Mouse (Mus musculus): ENCODE measurements around the gene Lrg1. TPM values are rescaled to one million over a fixed set of nuclear protein-coding genes. Genes with fewer than 3 reads are reported as not detected.

Gene Lrg1
- total RNA-seq, 2 experiments from 2014 or later = 0.49 to 0.79 TPM

DNA sequence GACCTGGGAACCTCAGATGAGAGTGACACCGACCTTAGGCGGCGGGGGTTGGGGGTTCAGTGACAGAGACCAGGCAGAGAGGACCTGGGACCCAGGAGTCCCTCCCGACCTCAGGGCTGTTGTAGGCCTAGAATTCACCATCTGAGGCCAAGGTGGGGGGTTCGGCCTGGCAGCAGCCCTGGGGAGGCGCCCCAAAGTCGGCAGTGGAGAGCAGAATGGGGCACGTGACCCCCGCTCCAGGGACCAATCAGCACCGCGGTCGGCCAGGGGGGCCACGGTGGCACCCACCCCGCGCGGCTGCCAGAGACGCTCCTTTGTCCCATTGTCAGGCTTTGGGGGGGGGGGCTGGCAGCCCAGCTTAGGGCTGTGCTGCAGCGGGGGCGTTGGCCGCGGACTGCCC, 17.6 kb upstream of the Lrg1 start:
- intact Hi-C loops (cut with DNase I) = no loop called here
- peak in 1 of 2 experiments; percentile 73 for DNase-seq (ENCODE audit: extremely low spot score in 1 of 2, low spot score in 2 of 2)

DNA sequence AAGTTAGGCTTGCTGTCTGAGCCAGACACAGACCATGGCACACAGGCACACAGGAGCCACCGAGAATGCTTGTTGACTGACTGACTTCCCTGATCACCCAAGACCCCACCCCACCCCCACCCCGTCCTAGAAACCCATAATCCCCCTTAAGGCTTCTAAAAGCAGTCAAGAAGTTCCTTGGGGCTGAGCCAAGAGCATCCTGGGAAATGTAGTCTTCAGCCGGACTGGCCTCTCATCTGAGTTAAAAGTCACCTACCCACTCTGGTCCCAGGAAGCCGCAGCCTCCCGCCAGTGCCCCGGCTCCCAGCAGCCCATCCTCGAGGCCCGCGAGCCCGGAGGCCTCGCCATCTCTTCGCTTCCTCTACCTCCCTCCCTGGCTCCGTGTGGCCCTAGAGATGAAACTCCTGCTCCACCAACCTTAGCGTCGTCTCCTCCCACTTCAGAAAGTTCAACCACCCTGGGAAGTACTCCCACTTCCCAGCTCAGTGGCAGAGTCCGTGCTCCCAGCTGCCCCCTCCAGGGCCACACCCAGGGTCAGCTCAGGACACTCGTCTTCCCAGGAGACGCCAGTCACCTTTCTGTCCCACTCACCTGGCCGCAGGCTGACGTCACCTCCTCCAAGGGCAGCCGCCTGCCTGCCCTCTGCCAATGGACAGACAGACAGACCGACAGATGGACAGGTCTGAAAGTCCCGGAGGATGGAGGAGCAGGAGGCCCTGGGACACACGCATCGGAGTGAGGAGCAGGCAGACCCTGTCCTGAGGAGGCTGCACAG, 16.2 kb upstream of the Lrg1 start:
- peak in 1 of 2 experiments; percentile 46 for DNase-seq (ENCODE audit: extremely low spot score in 1 of 2, low spot score in 2 of 2)
- intact Hi-C loops (cut with DNase I) = no loop called here

DNA sequence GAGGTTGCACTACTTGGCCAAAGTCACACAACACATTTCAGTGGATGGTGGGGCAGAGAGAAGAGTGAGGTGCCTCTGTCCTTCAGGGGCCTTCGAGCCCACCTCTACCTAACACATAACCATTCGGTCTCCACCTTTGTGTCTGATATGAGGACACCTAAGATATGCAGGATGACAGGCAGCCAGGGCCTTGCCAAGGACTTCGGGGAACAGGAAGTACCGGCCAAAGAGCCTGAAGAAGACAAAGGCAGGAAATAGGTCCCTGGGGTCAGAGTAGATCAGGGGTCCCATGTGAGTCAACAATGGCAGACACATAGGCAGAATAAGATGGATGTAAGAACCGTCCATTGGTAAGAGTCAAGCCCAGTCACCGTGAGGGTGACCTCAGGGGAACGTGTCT, 14.8 kb upstream of the Lrg1 start:
- intact Hi-C loops (cut with DNase I) = no loop called here
- no peak for DNase-seq (ENCODE audit: extremely low spot score in 1 of 2, low spot score in 2 of 2)

DNA sequence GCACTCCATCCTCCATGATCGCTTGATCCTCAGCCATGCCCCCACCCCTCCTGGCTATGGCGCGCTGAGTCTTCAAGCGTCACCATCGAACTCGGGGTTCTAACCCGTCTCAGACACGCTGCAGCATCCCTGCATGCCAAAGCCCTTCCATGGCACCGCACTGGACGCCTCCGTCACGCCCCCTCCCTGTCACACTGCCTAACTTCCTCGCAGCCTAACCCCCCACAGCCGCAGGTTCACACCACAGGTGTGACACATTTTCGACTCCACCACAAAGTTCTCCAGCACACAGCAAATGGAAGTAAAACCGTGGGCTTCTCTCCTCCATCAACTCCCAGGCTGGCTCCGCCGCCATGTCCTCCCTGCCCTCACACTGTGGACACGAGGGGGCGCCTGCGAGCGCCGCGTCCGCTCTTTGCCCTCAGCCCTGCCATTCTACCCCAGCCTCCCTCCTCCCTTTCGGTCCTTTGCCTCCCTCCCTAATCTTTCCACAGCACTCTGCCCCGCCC, 12.7 kb upstream of the Lrg1 start:
- DNase-seq (ENCODE audit: extremely low spot score in 1 of 2, low spot score in 2 of 2) = peak in 1 of 2 experiments; percentile 81
- intact Hi-C loops (cut with DNase I) = loop anchor here (5.0 kb wide), 1 partner anchor 118 kb away; no protein-coding TSS in a partner anchor

DNA sequence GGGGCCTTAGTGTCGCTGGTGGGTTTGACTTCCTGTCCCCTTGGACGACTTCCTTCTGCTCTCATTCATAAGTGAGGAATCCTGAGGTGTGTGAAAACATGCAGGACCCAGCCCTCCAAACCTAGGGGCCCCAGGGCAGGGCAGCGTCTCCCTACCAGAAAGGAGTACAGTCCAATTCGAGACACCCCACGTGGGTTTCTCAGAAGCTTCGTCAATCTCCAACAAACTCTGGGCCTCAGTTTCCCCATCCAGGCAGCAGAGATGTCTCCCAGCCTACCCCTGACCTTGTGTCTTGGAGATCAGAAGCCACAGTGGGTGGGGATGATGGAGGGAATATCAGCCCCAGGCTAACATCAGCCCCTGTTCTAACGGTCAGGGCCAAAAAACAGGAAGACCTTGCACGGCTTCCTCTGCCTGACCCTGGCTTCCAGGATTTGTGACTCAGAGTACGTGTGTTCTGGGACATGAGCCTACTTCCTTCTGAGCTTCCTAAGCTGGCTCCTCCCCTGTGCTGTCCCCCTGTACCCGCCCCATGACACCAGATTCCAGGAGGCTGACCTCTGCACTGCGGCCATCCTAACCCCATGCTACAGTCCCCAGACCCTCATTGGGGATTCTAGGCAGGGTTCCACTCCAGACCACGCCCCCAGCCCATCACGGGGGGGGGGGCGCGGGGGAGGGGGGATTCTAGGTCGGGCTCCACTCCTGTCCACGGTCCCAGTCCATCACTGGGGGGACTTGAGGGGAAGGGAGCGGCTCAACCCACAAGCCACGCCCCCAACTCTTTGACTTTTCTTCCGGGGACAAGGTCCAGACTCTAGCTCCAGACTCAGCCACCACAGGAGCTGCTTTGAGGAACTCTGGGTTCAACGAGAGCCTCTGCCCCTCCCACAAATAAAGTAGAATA, 11.9 kb upstream of the Lrg1 start:
- intact Hi-C loops (cut with DNase I) = loop anchor here (5.0 kb wide), 1 partner anchor 119 kb away; no protein-coding TSS in a partner anchor

DNA sequence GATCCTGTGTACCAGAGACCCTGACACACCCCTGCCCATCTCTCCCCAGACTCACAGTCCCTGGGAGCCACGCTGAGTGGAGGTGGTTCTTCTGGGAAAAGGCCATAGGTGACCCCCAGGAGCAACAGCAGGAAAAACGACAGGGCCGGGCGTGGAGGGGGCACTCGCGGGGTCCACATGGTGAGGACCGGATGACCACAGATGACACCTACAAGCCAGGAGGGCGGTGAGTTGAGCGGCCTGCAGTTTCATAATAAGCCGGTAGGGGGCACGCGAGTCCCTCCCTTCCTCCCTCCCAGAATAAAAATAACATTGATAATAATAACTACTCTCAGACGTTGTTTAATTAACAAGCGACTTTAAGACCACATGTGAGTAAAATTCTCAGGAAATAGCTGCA, 10.9 kb upstream of the Lrg1 start:
- DNase-seq (ENCODE audit: extremely low spot score in 1 of 2, low spot score in 2 of 2) = no peak
- intact Hi-C loops (cut with DNase I) = loop anchor here (5.0 kb wide), 1 partner anchor 120 kb away; no protein-coding TSS in a partner anchor

More for the DNA sequence above, 11.9 kb upstream of the Lrg1 start:
- DNase-seq (ENCODE audit: extremely low spot score in 1 of 2, low spot score in 2 of 2) = peak in 1 of 2 experiments; percentile 81

DNA sequence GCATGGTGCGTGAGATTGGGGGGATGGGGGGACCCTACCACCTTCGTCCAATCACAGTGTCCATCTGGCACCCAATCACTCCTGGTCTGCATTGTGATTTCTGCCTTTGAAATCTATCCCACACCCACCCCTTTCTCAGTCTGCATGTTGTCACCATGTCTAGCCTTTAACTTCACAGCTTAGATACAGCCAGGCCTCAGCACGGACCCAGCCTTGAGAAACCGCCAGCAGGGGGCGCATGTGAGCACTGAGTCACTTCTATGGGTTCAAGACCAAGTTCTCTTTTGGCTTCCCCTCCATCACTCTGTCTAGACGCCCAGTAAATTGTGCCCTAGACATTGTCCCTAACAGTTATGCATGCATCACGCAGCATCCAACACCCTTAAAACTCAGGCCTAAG, 10.0 kb upstream of the Lrg1 start:
- no peak for DNase-seq (ENCODE audit: extremely low spot score in 1 of 2, low spot score in 2 of 2)
- intact Hi-C loops (cut with DNase I) = loop anchor here (5.0 kb wide), 1 partner anchor 120 kb away; no protein-coding TSS in a partner anchor

DNA sequence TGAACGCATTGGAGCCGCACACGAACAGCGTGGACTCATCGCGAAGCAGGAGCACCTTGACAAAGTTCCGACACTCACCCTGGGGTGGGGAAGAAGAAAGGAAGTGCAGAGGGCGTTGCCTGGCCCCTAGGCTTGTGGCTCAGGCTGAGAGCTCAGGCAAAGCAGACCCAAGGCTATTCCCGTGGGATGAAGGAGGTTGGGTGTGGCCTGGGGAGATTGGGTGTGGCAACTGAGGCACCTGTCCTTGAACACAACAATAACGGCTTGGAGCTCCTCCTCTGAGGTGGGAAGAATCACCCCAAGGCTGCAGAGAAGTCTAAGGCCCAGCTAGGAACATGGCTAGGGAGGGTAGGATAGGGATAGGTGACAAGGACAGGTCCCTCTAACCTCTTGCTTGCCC, 9.3 kb upstream of the Lrg1 start:
- DNase-seq (ENCODE audit: extremely low spot score in 1 of 2, low spot score in 2 of 2) = no peak
- intact Hi-C loops (cut with DNase I) = loop anchor here (5.0 kb wide), 1 partner anchor 121 kb away; no protein-coding TSS in a partner anchor

DNA sequence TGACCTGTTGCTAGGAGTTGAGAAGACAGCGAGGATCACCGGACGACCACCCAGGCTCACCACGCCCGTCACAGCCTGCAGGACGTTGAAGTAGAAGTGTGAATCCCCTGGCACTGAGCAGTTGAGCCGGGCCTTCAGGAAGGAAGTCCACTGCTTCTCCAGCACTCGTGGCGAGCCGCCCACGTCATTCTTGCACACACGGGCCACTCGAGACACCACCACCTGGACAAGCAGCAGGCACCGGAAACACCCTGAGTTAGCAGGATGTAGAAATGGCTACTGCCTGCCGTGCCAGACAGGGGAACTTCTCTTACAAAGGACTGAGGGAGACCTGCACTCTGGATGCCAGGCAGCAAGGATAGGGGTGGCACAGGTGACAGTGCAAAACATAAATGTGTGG, 6.4 kb upstream of the Lrg1 start:
- intact Hi-C loops (cut with DNase I) = no loop called here
- peak in 1 of 2 experiments; percentile 32 for DNase-seq (ENCODE audit: extremely low spot score in 1 of 2, low spot score in 2 of 2)

DNA sequence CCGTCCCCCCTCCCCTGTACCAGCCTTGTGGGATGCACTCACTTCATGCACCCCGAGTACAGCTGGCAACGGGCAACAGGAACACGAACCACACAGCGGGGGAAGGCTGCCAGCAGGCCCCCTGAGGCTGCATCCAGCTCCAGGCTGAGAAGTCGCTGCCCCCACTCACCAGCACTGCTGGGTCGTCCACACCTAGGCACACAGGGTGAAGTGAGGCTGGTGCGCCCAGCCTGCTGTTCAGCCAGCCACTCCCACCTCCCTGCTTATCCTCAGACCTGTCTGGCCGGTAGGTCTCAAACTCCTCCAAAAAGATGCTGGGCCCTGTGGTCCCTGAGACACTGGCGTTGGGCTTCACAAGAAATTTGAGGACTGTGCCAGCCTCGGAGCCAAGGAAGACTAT, 4.4 kb upstream of the Lrg1 start:
- no peak for DNase-seq (ENCODE audit: extremely low spot score in 1 of 2, low spot score in 2 of 2)
- intact Hi-C loops (cut with DNase I) = no loop called here

DNA sequence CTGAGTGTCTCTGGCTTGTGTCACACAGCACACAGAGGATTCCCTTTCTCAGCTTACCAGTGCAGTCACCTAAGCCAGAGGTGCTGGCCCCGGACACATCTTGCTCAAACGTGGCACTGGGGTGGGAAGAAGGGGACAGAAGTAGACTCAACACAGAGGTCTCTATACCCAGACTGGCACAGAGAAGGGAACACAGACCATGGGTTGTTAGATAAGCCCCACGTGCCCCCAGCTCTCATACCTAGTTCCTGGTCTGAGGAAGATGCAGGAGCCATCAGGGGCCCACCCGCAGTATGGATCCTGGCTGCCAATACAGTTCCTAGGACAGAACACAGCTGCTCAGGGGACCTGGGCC, 3.5 kb upstream of the Lrg1 start:
- intact Hi-C loops (cut with DNase I) = no loop called here

DNA sequence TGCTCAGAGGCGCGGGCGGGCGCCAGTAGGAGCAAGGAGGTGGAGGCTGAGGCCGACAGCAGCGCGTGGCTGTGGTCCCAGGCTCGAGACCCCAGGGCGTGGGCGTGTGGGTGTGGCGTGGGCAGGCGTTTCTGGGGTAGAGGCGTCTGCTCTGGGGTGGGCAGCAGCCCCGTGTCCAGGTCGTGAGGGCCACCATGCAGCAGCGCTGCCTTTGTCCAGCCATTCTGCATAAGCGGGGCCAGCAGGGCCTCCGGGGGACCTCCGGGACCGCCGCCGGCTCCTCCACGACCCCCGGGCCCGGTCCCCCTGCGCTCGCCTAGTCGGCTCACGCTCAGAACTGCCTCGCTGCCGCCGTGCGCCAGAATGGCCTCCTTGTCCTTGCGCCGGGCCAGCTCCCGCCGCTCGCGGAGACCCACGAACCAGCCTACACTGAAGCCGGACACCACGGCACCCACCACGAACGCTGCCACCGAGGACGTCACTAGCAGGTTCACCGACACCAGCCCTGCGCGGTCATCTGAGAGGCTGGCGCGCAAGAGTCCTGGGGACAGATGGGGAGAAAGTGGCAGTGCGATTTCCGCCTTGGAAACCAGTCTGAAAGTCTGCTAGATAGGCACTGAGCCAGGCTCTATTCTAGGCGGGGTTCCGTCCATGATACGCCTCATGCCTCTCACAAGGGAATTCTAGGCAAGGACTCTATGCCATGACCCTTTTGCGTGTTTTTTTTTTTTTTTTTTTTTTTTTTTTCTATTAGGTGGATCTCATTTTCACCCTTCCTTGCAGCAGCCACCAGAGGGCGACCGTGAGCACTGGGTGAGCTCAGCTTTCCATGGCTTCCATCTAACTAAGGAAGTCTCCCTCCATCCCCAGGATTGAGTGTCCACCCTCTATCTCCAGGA, 2.8 kb upstream of the Lrg1 start:
- DNase-seq (ENCODE audit: extremely low spot score in 1 of 2, low spot score in 2 of 2) = no peak
- intact Hi-C loops (cut with DNase I) = no loop called here

More for the DNA sequence above, 3.5 kb upstream of the Lrg1 start:
- DNase-seq (ENCODE audit: extremely low spot score in 1 of 2, low spot score in 2 of 2) = no peak

DNA sequence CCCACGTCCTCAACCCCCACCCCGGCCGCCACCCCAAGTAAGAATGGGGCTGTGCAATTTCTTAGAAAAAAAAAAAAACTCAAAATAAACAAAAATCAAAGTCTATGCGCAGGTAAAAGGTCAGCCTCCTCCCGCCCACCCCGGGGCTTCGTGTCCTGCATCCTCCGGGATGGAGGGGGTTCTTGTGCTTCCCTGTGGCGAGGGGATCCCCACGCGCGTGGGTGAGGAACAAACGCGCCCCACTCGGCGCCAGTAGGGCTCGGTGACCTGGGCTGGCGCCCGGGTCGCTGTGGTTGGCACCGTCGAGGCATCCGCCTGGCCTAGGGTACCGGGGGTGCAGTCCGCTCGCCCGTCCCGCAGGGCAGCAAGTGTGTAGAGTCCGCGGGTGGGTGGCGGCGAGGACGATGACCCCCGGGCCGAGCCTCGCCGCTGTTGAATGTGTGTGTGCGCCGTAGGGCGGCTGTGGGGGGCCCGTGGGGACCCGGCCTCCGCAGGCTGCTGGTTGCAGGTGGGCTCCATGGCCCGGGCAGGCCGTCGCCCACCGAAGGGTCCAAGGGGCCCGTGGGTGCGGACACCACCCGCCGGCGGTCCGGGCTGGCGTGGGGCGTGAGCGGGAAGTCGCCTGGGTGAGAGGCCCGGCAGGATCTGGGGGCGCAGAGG, 2.0 kb upstream of the Lrg1 start:
- no peak for DNase-seq (ENCODE audit: extremely low spot score in 1 of 2, low spot score in 2 of 2)
- intact Hi-C loops (cut with DNase I) = no loop called here

DNA sequence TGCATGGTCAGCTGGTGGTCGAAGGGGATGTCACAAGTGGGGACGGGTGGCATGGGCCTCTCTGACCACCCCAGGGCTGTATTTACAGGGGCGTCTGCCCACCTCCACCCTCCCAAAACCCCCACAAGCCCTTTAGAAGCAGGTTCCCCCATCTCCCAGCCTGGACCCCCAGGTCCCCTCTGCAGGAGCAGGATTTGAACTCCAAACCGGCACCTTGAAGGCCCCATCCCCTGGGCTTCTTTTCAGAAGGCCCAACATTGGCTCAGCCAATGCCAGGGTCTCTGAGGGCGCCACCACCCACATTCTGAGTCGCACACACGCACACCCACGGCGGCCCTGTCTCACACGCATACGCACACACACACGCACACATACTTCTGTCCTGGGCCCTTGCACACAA, 1.4 kb upstream of the Lrg1 start:
- intact Hi-C loops (cut with DNase I) = no loop called here
- no peak for DNase-seq (ENCODE audit: extremely low spot score in 1 of 2, low spot score in 2 of 2)

DNA sequence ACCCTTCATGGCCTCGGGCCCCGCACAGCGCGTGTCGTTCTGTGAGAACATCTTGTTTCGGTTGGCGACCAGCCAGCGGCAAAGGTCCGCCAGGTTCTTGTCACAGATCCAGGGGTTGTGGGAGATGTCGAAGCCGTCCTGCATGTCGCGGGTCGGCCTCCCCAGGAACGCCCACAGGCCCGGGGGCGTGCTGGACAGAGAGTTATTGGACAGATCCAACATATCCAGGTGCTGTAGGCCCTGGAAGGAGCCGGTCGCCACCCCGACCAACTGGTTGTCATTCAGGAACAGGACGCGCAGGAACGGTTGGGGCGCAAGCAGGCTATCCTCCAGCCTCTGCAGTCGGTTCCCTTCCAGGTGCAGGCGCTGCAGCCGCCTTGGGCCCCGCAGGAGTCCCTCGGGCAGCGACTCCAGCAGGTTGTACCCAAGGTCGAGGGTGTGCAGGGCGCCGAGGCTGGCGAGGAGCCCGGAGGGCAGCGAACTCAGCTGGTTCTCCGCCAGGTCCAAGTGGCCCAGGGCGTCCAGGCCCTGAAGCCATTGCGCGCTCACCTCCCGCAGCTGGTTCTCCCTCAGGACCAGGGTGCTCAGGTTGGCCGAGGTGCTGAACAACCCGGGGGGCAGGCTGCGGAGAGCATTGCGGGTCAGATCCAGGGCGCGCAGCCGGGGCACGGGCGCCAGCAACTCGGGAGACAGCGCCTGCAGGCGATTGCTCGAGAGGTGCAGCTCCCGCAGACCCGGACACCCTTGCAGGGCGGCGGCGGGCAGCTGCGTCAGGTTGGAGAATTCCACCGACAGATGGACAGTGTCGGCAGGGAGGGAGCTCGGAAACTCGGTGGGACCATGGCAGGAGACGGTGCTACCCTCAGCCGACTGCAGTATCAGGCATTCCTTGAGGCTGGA, 1.6 kb downstream of the Lrg1 start:
- intact Hi-C loops (cut with DNase I) = no loop called here
- peak in 1 of 2 experiments; percentile 74 for DNase-seq (ENCODE audit: extremely low spot score in 1 of 2, low spot score in 2 of 2)

DNA sequence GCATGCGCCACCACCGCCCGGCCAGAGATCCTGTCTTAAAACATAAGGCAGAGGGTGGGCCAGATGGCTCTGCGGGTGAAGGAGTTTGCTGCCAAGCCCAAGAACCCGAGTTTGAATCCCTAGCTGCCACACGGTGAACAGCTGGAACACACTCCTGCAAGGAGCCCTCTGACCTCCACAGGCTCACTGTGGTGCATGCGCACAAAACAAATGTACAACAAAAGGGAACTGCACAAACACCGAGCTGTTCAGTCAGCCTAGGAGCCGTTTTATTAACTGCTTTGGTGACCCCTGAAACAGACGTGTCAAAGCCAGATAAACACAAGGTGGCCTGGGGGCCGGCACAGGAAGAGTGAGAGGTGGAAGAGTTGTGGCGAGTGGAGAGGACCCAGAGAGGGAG, 2.4 kb downstream of the Lrg1 start:
- DNase-seq (ENCODE audit: extremely low spot score in 1 of 2, low spot score in 2 of 2) = no peak
- intact Hi-C loops (cut with DNase I) = no loop called here

DNA sequence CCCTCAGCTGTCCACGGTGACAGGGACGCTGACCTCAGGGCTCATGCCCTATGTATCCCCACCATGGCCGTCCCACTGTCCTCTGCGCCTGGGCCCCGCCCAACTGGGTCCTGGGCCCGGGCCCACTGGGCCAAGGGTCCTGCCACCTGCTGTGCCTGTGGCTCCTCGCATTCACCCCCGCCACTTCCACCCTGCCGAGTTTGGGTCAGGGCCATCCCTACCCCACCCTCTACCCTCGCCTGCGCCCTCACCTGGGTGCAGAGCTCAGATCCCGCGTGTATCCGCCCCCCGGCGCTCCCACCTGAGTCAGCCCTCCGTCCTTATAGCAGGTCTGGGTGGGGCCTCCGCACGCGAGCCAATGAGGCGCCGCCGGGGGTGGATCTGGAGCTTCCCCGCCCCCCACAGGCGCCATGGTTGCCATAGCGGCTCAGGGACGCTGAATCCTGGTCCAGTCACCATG, 4.5 kb downstream of the Lrg1 start, which contains the start of gene Plin5:
TSS of gene Plin5 (minus strand) at position 346 of the 460 bp plus-strand sequence.
- intact Hi-C loops (cut with DNase I) = no loop called here
- peak in 1 of 2 experiments; percentile 81 for DNase-seq (ENCODE audit: extremely low spot score in 1 of 2, low spot score in 2 of 2)

Measured in left cerebral cortex, postnatal 10 days (tissue).